Mouse (Mus musculus): ENCODE data around the gene Cxcr1. TPM values are rescaled to one million over a fixed set of nuclear protein-coding genes. Genes with fewer than 3 reads are reported as not detected.

The Cxcr1 gene
- polyA plus RNA-seq, 1 experiment from 2014 or later = not detected

GRCm38 (mm10) chr1:74203457-74203856 lies 9.0 kb upstream of the Cxcr1 start:
- Histone ChIP-seq H3K9ac (ENCODE audit: low read depth, low read length) (no peak overlapping the region), H3K9me3 (ENCODE audit: control insufficient read depth, low read length) (no peaks in the 10 kb centered on the region), H3K4me1 (ENCODE audit: control insufficient read depth, insufficient read depth, low read length) (no peaks in the 10 kb centered on the region), H3K27me3 (replicated peaks; ENCODE audit: control insufficient read depth, insufficient read depth, low read length) (no peaks in the 10 kb centered on the region), H3K4me2 (ENCODE audit: low read depth, low read length) (no peak overlapping the region), H3K36me3 (ENCODE audit: control insufficient read depth, insufficient read depth, low read length) (no peaks in the 10 kb centered on the region), H3K4me3 (ENCODE audit: low read depth, low read length) (no peak overlapping the region), H3K27ac (replicated peaks; ENCODE audit: low read depth, low read length) (no peak overlapping the region)
- 66% methylated on average over 5 of the region's 5 CpGs for WGBS
- no peak for ATAC-seq (ENCODE audit: low read depth)
- DNase-seq (ENCODE audit: low spot score) = no peak

GRCm38 (mm10) chr1:74201048-74201844 lies 6.8 kb upstream of the Cxcr1 start:
- H3K9me3 ChIP-seq (ENCODE audit: control insufficient read depth, low read length) = no peaks in the 10 kb centered on the region
- H3K4me3 ChIP-seq (ENCODE audit: low read depth, low read length) = no peak overlapping the region
- H3K36me3 ChIP-seq (ENCODE audit: control insufficient read depth, insufficient read depth, low read length) = no peaks in the 10 kb centered on the region
- H3K27me3 ChIP-seq (replicated peaks; ENCODE audit: control insufficient read depth, insufficient read depth, low read length) = no peaks in the 10 kb centered on the region
- no peak overlapping the region for H3K9ac ChIP-seq (ENCODE audit: low read depth, low read length)
- peaks cover 1% of the 10 kb centered on the region; the same call in 1 of the 2 replicates for H3K4me1 ChIP-seq (ENCODE audit: control insufficient read depth, insufficient read depth, low read length)
- ATAC-seq (ENCODE audit: low read depth) = no peak
- 68% methylated on average over 7 of the region's 7 CpGs for WGBS
- H3K27ac ChIP-seq (replicated peaks; ENCODE audit: low read depth, low read length) = peak overlapping the region; percentile 40
- H3K4me2 ChIP-seq (ENCODE audit: low read depth, low read length) = no peak overlapping the region
- no peak for DNase-seq (ENCODE audit: low spot score)

GRCm38 (mm10) chr1:74199046-74199445 lies 4.6 kb upstream of the Cxcr1 start:
- DNase-seq (ENCODE audit: low spot score) = peak; percentile 45
- no peak overlapping the region for H3K4me2 ChIP-seq (ENCODE audit: low read depth, low read length)
- peak; percentile 33; the same call in 1 of the 2 replicates for ATAC-seq (ENCODE audit: low read depth)
- H3K9ac ChIP-seq (ENCODE audit: low read depth, low read length) = no peak overlapping the region
- WGBS = 63% methylated on average over 8 of the region's 8 CpGs
- no peaks in the 10 kb centered on the region for H3K27me3 ChIP-seq (replicated peaks; ENCODE audit: control insufficient read depth, insufficient read depth, low read length)
- no peaks in the 10 kb centered on the region for H3K36me3 ChIP-seq (ENCODE audit: control insufficient read depth, insufficient read depth, low read length)
- no peaks in the 10 kb centered on the region for H3K9me3 ChIP-seq (ENCODE audit: control insufficient read depth, low read length)
- no peak overlapping the region for H3K4me3 ChIP-seq (ENCODE audit: low read depth, low read length)
- peaks cover 9% of the 10 kb centered on the region for H3K4me1 ChIP-seq (ENCODE audit: control insufficient read depth, insufficient read depth, low read length)
- no peak overlapping the region; the same call in 1 of the 2 replicates for H3K27ac ChIP-seq (replicated peaks; ENCODE audit: low read depth, low read length)

- H3K36me3 ChIP-seq (ENCODE audit: control insufficient read depth, insufficient read depth, low read length) = no peaks in the 10 kb centered on the region
- no peaks in the 10 kb centered on the region for H3K9me3 ChIP-seq (ENCODE audit: control insufficient read depth, low read length)
- peaks cover 9% of the 10 kb centered on the region for H3K4me1 ChIP-seq (ENCODE audit: control insufficient read depth, insufficient read depth, low read length)
- no peak overlapping the region for H3K4me2 ChIP-seq (ENCODE audit: low read depth, low read length)
- ATAC-seq (ENCODE audit: low read depth) (no peak), DNase-seq (ENCODE audit: low spot score) (no peak)
- WGBS = 83% methylated on average over 12 of the region's 12 CpGs
- H3K4me3 ChIP-seq (ENCODE audit: low read depth, low read length) = no peak overlapping the region
- no peak overlapping the region for H3K27ac ChIP-seq (replicated peaks; ENCODE audit: low read depth, low read length)
- no peak overlapping the region for H3K9ac ChIP-seq (ENCODE audit: low read depth, low read length)
- no peaks in the 10 kb centered on the region for H3K27me3 ChIP-seq (replicated peaks; ENCODE audit: control insufficient read depth, insufficient read depth, low read length)
These were observed 3.5 kb upstream of the Cxcr1 start for GRCm38 (mm10) chr1:74197726-74198470.

- ATAC-seq (ENCODE audit: low read depth) (no peak), DNase-seq (ENCODE audit: low spot score) (no peak)
- H3K9ac ChIP-seq (ENCODE audit: low read depth, low read length) = no peak overlapping the region
- H3K4me3 ChIP-seq (ENCODE audit: low read depth, low read length) = no peak overlapping the region
- H3K4me1 ChIP-seq (ENCODE audit: control insufficient read depth, insufficient read depth, low read length) = peaks cover 9% of the 10 kb centered on the region
- H3K9me3 ChIP-seq (ENCODE audit: control insufficient read depth, low read length) = no peaks in the 10 kb centered on the region
- no peak overlapping the region for H3K27ac ChIP-seq (replicated peaks; ENCODE audit: low read depth, low read length)
- H3K4me2 ChIP-seq (ENCODE audit: low read depth, low read length) = no peak overlapping the region
- H3K36me3 ChIP-seq (ENCODE audit: control insufficient read depth, insufficient read depth, low read length) = no peaks in the 10 kb centered on the region
- WGBS = 72% methylated on average over 17 of the region's 17 CpGs
- no peaks in the 10 kb centered on the region for H3K27me3 ChIP-seq (replicated peaks; ENCODE audit: control insufficient read depth, insufficient read depth, low read length)
These were observed 2.4 kb upstream of the Cxcr1 start for GRCm38 (mm10) chr1:74196621-74197419.

- H3K9me3 ChIP-seq (ENCODE audit: control insufficient read depth, low read length) = no peaks in the 10 kb centered on the region
- ATAC-seq (ENCODE audit: low read depth) = no peak
- no peak overlapping the region for H3K4me2 ChIP-seq (ENCODE audit: low read depth, low read length)
- no peak overlapping the region for H3K4me3 ChIP-seq (ENCODE audit: low read depth, low read length)
- no peaks in the 10 kb centered on the region for H3K27me3 ChIP-seq (replicated peaks; ENCODE audit: control insufficient read depth, insufficient read depth, low read length)
- whole genome bisulfite sequencing = 38% methylated on average over 7 of the region's 7 CpGs
- DNase-seq (ENCODE audit: low spot score) = peak; percentile 39
- no peaks in the 10 kb centered on the region for H3K36me3 ChIP-seq (ENCODE audit: control insufficient read depth, insufficient read depth, low read length)
- no peak overlapping the region for H3K27ac ChIP-seq (replicated peaks; ENCODE audit: low read depth, low read length)
- H3K9ac ChIP-seq (ENCODE audit: low read depth, low read length) = no peak overlapping the region
- H3K4me1 ChIP-seq (ENCODE audit: control insufficient read depth, insufficient read depth, low read length) = peaks cover 9% of the 10 kb centered on the region
These were observed 1.5 kb upstream of the Cxcr1 start for GRCm38 (mm10) chr1:74195961-74196360.

- H3K9ac ChIP-seq (ENCODE audit: low read depth, low read length) = no peak overlapping the region
- no peaks in the 10 kb centered on the region for H3K36me3 ChIP-seq (ENCODE audit: control insufficient read depth, insufficient read depth, low read length)
- ATAC-seq (ENCODE audit: low read depth) = no peak
- no peak overlapping the region for H3K4me2 ChIP-seq (ENCODE audit: low read depth, low read length)
- WGBS = 85% methylated on average over 2 of the region's 2 CpGs
- DNase-seq (ENCODE audit: low spot score) = no peak
- H3K4me1 ChIP-seq (ENCODE audit: control insufficient read depth, insufficient read depth, low read length) = peaks cover 9% of the 10 kb centered on the region
- H3K4me3 ChIP-seq (ENCODE audit: low read depth, low read length) = no peak overlapping the region
- no peaks in the 10 kb centered on the region for H3K9me3 ChIP-seq (ENCODE audit: control insufficient read depth, low read length)
- no peak overlapping the region for H3K27ac ChIP-seq (replicated peaks; ENCODE audit: low read depth, low read length)
- H3K27me3 ChIP-seq (replicated peaks; ENCODE audit: control insufficient read depth, insufficient read depth, low read length) = no peaks in the 10 kb centered on the region
These were observed 1.7 kb downstream of the Cxcr1 start for GRCm38 (mm10) chr1:74192711-74193110.

GRCm38 (mm10) chr1:74190471-74190870 lies 4.0 kb downstream of the Cxcr1 start:
- Histone ChIP-seq H3K4me3 (ENCODE audit: low read depth, low read length) (no peak overlapping the region), H3K4me2 (ENCODE audit: low read depth, low read length) (no peak overlapping the region), H3K27me3 (replicated peaks; ENCODE audit: control insufficient read depth, insufficient read depth, low read length) (no peaks in the 10 kb centered on the region), H3K9me3 (ENCODE audit: control insufficient read depth, low read length) (no peaks in the 10 kb centered on the region), H3K9ac (ENCODE audit: low read depth, low read length) (no peak overlapping the region), H3K36me3 (ENCODE audit: control insufficient read depth, insufficient read depth, low read length) (no peaks in the 10 kb centered on the region), H3K27ac (replicated peaks; ENCODE audit: low read depth, low read length) (no peak overlapping the region), H3K4me1 (ENCODE audit: control insufficient read depth, insufficient read depth, low read length) (no peaks in the 10 kb centered on the region)
- no peak for DNase-seq (ENCODE audit: low spot score)
- WGBS = 89% methylated on average over 7 of the region's 7 CpGs
- ATAC-seq (ENCODE audit: low read depth) = no peak

All from embryonic facial prominence, embryonic 14.5 days (tissue).